Mouse (Mus musculus) lung, postnatal 4 days (tissue): Measurements from ENCODE around the gene Knop1.

ENCODE experiments used
- DNase-seq, 2 experiments: peaks; one replicate each; pipeline ENCODE4 v3.0.0; 2021

Gene Knop1

GRCm38 (mm10) chr7:118855877-118856304 is at the start of gene Knop1:
Gene Knop1, minus strand, starts transcription at chr7:118856254.
- no peak for DNase-seq

GRCm38 (mm10) chr7:118904530-118904929 is 48.5 kb upstream of the Knop1 start:
- no peak for DNase-seq

GRCm38 (mm10) chr7:118903879-118904278 is 47.8 kb upstream of the Knop1 start:
- DNase-seq: no peak

GRCm38 (mm10) chr7:118902944-118903343 is 46.9 kb upstream of the Knop1 start:
- peak; percentile 69 to 78 for DNase-seq

- no peak for DNase-seq
Observed at GRCm38 (mm10) chr7:118900090-118900489, 44.0 kb upstream of the Knop1 start.

- DNase-seq: no peak
Observed at GRCm38 (mm10) chr7:118898063-118898462, 42.0 kb upstream of the Knop1 start.

GRCm38 (mm10) chr7:118895469-118896450 is 39.7 kb upstream of the Knop1 start:
- DNase-seq: no peak

GRCm38 (mm10) chr7:118889046-118889680 is 33.1 kb upstream of the Knop1 start:
- DNase-seq: peak in 1 of 2 experiments; percentile 38

GRCm38 (mm10) chr7:118887303-118888055 is 31.4 kb upstream of the Knop1 start:
- no peak for DNase-seq

GRCm38 (mm10) chr7:118884969-118885368 is 28.9 kb upstream of the Knop1 start:
- no peak for DNase-seq

GRCm38 (mm10) chr7:118883957-118884356 is 27.9 kb upstream of the Knop1 start:
- no peak for DNase-seq

- DNase-seq: no peak
Observed at GRCm38 (mm10) chr7:118879466-118880029, 23.5 kb upstream of the Knop1 start.

GRCm38 (mm10) chr7:118865362-118865761 is 9.3 kb upstream of the Knop1 start:
- no peak for DNase-seq

- DNase-seq: no peak
Observed at GRCm38 (mm10) chr7:118858640-118859039, 2.6 kb upstream of the Knop1 start.

GRCm38 (mm10) chr7:118855171-118855876 is 730 bp downstream of the Knop1 start, which contains the start of gene Iqck:
Gene Iqck, plus strand, starts transcription at chr7:118855752.
- DNase-seq: peak; percentile 93

GRCm38 (mm10) chr7:118854606-118855005 is 1.4 kb downstream of the Knop1 start:
- no peak for DNase-seq

GRCm38 (mm10) chr7:118852611-118853010 is 3.4 kb downstream of the Knop1 start:
- no peak for DNase-seq

GRCm38 (mm10) chr7:118851571-118851970 is 4.5 kb downstream of the Knop1 start:
- no peak for DNase-seq

GRCm38 (mm10) chr7:118850676-118851290 is 5.3 kb downstream of the Knop1 start:
- peak in 1 of 2 experiments; percentile 10 for DNase-seq

GRCm38 (mm10) chr7:118849543-118850250 is 6.4 kb downstream of the Knop1 start:
- no peak for DNase-seq

GRCm38 (mm10) chr7:118848796-118849195 is 7.3 kb downstream of the Knop1 start:
- peak; percentile 43 to 64 for DNase-seq
